Comparison of ENCODE assay signal across 22 mouse cellular contexts in genomic region chr12:21370035-21370611, GRCm38 (mm10). TPM values are rescaled to one million over a fixed set of nuclear protein-coding genes. Genes with fewer than 3 reads are reported as not detected.
DNase-seq lines count a peak whose midpoint lies in the region; ATAC-seq and TF ChIP-seq lines count a peak whose summit lies in the region.
"Had no signal": no experiment of that assay in that cellular context is flagged by ENCODE, and none has a peak within 500 bp of the region (broad histone marks: within the 10 kb centered on the region; RNA-seq: fewer than 3 reads in every experiment).

No protein-coding gene starts in this region.

- TF ChIP-seq EP300 in heart, adult 2 months (IDR thresholded peaks at IDR 0.05; ENCODE audit: insufficient read depth, low read depth, low read length) = no peak

- no peak overlapping the region for H3K4me3 ChIP-seq in heart, adult 2 months
- H3K4me3 ChIP-seq in heart, embryonic 10.5 days = no peak overlapping the region
- no peak overlapping the region for H3K4me3 ChIP-seq in limb, embryonic 10.5 days
- H3K4me3 ChIP-seq: forebrain, embryonic 10.5 days; heart, embryonic 12.5 days; liver, embryonic 12.5 days; midbrain, embryonic 12.5 days; neural tube, embryonic 15.5 days had no signal

- peak; percentile 24 for ATAC-seq in inflammation-experienced regulatory T-cells, adult 6 months
- ATAC-seq: hindbrain, postnatal 0 days; liver, embryonic 12.5 days had no signal

- H3K27ac ChIP-seq in heart, adult 2 months = peak overlapping the region; percentile 58
- H3K27ac ChIP-seq in heart, embryonic 10.5 days = no peak overlapping the region
- H3K27ac ChIP-seq in limb, embryonic 10.5 days = no peak overlapping the region
- H3K27ac ChIP-seq: forebrain, embryonic 10.5 days; hindbrain, postnatal 0 days; liver, embryonic 12.5 days; midbrain, embryonic 12.5 days; neural tube, embryonic 15.5 days had no signal

- H3K27me3 ChIP-seq in heart, adult 2 months (ENCODE audit: control insufficient read depth, insufficient read depth, low read length) = no peaks in the 10 kb centered on the region
- H3K27me3 ChIP-seq in heart, embryonic 10.5 days (ENCODE audit: insufficient read depth, poor library complexity, severe bottlenecking) = no peaks in the 10 kb centered on the region
- H3K27me3 ChIP-seq in limb, embryonic 10.5 days (ENCODE audit: low read depth, poor library complexity, severe bottlenecking) = no peaks in the 10 kb centered on the region
- H3K27me3 ChIP-seq: heart, embryonic 12.5 days; liver, embryonic 12.5 days; midbrain, embryonic 12.5 days; neural tube, embryonic 15.5 days had no signal

- WGBS in heart, adult 2 months = 98% methylated on average over 1 of the region's 1 CpGs
- 93% methylated on average over 1 of the region's 1 CpGs for WGBS in heart, embryonic 10.5 days
- WGBS in limb, embryonic 10.5 days = 94% methylated on average over 1 of the region's 1 CpGs

- intact Hi-C loops in heart, adult 2 months (cut with DNase I) = loop anchor here (5.0 kb wide), 1 partner anchor 92 kb away; no protein-coding TSS in a partner anchor

- no peak for TF ChIP-seq POLR2A in heart, adult 2 months (IDR thresholded peaks at IDR 0.05; ENCODE audit: insufficient read depth, low read depth, low read length)

- H3K79me2 ChIP-seq in heart, adult 2 months (replicated peaks; ENCODE audit: control insufficient read depth, insufficient read depth, low read length) = peaks cover 7% of the 10 kb centered on the region; the same call in 1 of the 2 replicates

- DNase-seq in heart, adult 2 months = no peak
- DNase-seq in heart, embryonic 10.5 days (ENCODE audit: low spot score) = no peak
- DNase-seq in 416B (ENCODE audit: low read depth) (peak; percentile 90), adipocyte (ENCODE audit: low spot score) (peak; percentile 49)
- DNase-seq in retina, embryonic 14.5 days (ENCODE audit: low spot score) = no peak
- no peak for DNase-seq in adrenal gland, adult 18-20 months (ENCODE audit: low spot score in 2 of 2)
- no peak for DNase-seq in limb, embryonic 10.5 days (ENCODE audit: low spot score)
- DNase-seq: adrenal gland, postnatal 14 days; cerebellum, adult 9-11 months; gastrocnemius, postnatal 25 days; heart, postnatal 36 days; left cerebral cortex, postnatal 4 days; lung, postnatal 10 days; thymus, postnatal 36 days had no signal

- H3K4me1 ChIP-seq in heart, adult 2 months (ENCODE audit: control insufficient read depth, insufficient read depth, low read length) = peaks cover 7% of the 10 kb centered on the region
- H3K4me1 ChIP-seq in heart, embryonic 10.5 days = no peaks in the 10 kb centered on the region
- H3K4me1 ChIP-seq in limb, embryonic 10.5 days = peaks cover 8% of the 10 kb centered on the region; the same call in 1 of the 2 replicates

- TF ChIP-seq CTCF in heart, adult 2 months (IDR thresholded peaks at IDR 0.05) = no peak

- H3K9me3 ChIP-seq in heart, embryonic 10.5 days = no peaks in the 10 kb centered on the region
- H3K9me3 ChIP-seq in limb, embryonic 10.5 days (replicated peaks) = no peaks in the 10 kb centered on the region
- H3K9me3 ChIP-seq: forebrain, embryonic 10.5 days; G1E; heart, embryonic 12.5 days; liver, embryonic 12.5 days; midbrain, embryonic 12.5 days; neural tube, embryonic 15.5 days had no signal

- H3K9ac ChIP-seq in heart, adult 2 months (ENCODE audit: low read depth, low read length) = no peak overlapping the region
- H3K9ac ChIP-seq: heart, embryonic 12.5 days; liver, embryonic 12.5 days; midbrain, embryonic 12.5 days; neural tube, embryonic 15.5 days had no signal

- peaks cover 18% of the 10 kb centered on the region for H3K36me3 ChIP-seq in heart, adult 2 months (ENCODE audit: control insufficient read depth, insufficient read depth, low read length)
- no peaks in the 10 kb centered on the region for H3K36me3 ChIP-seq in heart, embryonic 10.5 days
- peaks cover 3% of the 10 kb centered on the region; the same call in 1 of the 2 replicates for H3K36me3 ChIP-seq in limb, embryonic 10.5 days
- H3K36me3 ChIP-seq: heart, embryonic 12.5 days; midbrain, embryonic 12.5 days; neural tube, embryonic 15.5 days had no signal

RNA-seq across cellular contexts. Expression of gene Adam17, which starts 3.3 kb away (rescaled TPM):
- 10 to 100 TPM; 39.2 to 43.8 TPM for total RNA-seq in heart, adult 2 months (2021)
- 27.9 and 81.6 TPM in 2 replicates for polyA plus RNA-seq in heart, adult 2 months (2012; rRNA removed)
- polyA plus RNA-seq in heart, embryonic 10.5 days (2016; fragmentation: Nextera tagmentation; extraction: Ambion mirVana) = 36.3 and 38.4 TPM in 2 replicates
- polyA plus RNA-seq in inflammation-experienced regulatory T-cells, adult 6 months (2017; shearing (Covaris generic)) = 10 to 100 TPM; 47.3 to 68.0 (median 67.7) TPM
- 10 to 100 TPM; 34.2 to 41.0 TPM for total RNA-seq in adrenal gland, adult 18-20 months (2021)
- polyA plus RNA-seq in limb, embryonic 10.5 days (2016; fragmentation: Nextera tagmentation; extraction: Ambion mirVana) = 43.9 and 47.9 TPM in 2 replicates

RNA-seq across cellular contexts. Expression of gene Ywhaq, which starts 47.3 kb away (rescaled TPM):
- total RNA-seq in heart, adult 2 months (2021) = 10 to 100 TPM; 65.8 to 74.6 TPM
- 27.7 and 43.2 TPM in 2 replicates for polyA plus RNA-seq in heart, adult 2 months (2012; rRNA removed)
- 634 and 738 TPM in 2 replicates for polyA plus RNA-seq in heart, embryonic 10.5 days (2016; fragmentation: Nextera tagmentation; extraction: Ambion mirVana)
- 100 to 1,000 TPM; 167 to 333 (median 215) TPM for polyA plus RNA-seq in inflammation-experienced regulatory T-cells, adult 6 months (2017; shearing (Covaris generic))
- total RNA-seq in adrenal gland, adult 18-20 months (2021) = 100 to 1,000 TPM; 267 to 313 TPM
- 878 and 895 TPM in 2 replicates for polyA plus RNA-seq in limb, embryonic 10.5 days (2016; fragmentation: Nextera tagmentation; extraction: Ambion mirVana)

RNA-seq across cellular contexts. Expression of gene Iah1, which starts 53.9 kb away (rescaled TPM):
- 10 to 100 TPM; 12.6 to 13.5 TPM for total RNA-seq in heart, adult 2 months (2021)
- 28.4 and 30.5 TPM in 2 replicates for polyA plus RNA-seq in heart, adult 2 months (2012; rRNA removed)
- 38.9 and 40.8 TPM in 2 replicates for polyA plus RNA-seq in heart, embryonic 10.5 days (2016; fragmentation: Nextera tagmentation; extraction: Ambion mirVana)
- polyA plus RNA-seq in inflammation-experienced regulatory T-cells, adult 6 months (2017; shearing (Covaris generic)) = 10 to 100 TPM; 43.6 to 48.9 (median 46.6) TPM
- total RNA-seq in adrenal gland, adult 18-20 months (2021) = 10 to 100 TPM; 51.0 to 60.2 TPM
- polyA plus RNA-seq in limb, embryonic 10.5 days (2016; fragmentation: Nextera tagmentation; extraction: Ambion mirVana) = 50.3 and 51.3 TPM in 2 replicates

Comparison
In these comparisons a context has a peak if more than half of its experiments do, and no peak if none do; other contexts are left out.
1. DNase-seq: peak in 416B (single experiment) and adipocyte (single experiment); none in heart, adult 2 months (0 of 2), heart, embryonic 10.5 days (single experiment), retina, embryonic 14.5 days (single experiment), adrenal gland, adult 18-20 months (0 of 2) and limb, embryonic 10.5 days (single experiment).